Mouse (Mus musculus) retina, adult 2 months (tissue): ENCODE measurements at regions not wholly inside any gene's neighbourhood (a gene's known extent, or its start where the extent isn't known, plus 50 kb on each side); places are given as distances from the start of the nearest gene placed in this dataset.

ENCODE experiments used
- DNase-seq: peaks from one replicate; pipeline ENCODE4 v3.0.0-alpha.2; 2012; ENCODE audit warnings: low read depth, low spot score

GRCm38 (mm10) chr3:106879994-106880393 is 53.9 kb upstream of the Olfr266 start:
- no peak for DNase-seq

- DNase-seq, result peak; percentile 6
Measured at GRCm38 (mm10) chr3:106903198-106903597, 77.1 kb upstream of the Olfr266 start.

DNA sequence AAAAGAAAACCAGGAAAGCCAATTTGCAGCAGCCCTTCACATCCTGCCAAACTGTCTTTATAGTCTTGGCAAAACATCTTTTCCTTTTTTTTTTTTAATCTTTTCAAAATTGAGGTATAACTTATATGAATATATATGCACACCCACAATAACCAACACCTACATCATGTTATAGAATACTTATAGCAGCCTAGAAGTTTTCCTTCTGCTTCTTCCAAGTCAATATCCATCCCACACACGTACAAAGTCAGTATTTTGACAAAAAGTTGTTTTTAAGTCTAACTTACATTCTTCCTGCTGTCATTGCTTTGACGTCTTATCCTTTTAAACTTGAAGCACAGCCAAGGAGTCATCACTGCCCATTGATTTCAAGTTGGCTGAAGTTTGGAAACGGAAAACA is 80.6 kb upstream of the Olfr266 start:
- DNase-seq, result no peak

- DNase-seq, result no peak
Measured at GRCm38 (mm10) chr3:106936067-106936466, 99.9 kb upstream of the Kcna3 start.

DNA sequence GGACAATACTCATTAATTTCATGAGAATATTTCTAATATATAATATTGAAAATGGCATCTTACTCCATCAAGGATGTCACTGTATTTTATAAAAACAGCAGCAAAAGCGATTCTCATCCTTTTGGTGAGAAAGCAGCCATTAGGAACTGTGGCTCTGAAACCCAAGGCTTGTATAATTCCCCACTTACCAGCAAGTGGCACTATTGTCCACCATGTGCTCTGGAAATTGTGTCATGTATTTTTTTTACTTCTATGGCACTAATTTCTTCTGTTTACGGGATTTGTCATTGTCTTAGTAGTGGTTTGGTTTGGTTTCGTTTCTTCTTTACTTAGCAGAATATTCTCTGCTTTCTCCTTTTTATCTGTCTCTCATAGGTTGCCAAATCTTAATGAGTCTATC is 95.9 kb upstream of the Kcna3 start:
- no peak for DNase-seq

DNA sequence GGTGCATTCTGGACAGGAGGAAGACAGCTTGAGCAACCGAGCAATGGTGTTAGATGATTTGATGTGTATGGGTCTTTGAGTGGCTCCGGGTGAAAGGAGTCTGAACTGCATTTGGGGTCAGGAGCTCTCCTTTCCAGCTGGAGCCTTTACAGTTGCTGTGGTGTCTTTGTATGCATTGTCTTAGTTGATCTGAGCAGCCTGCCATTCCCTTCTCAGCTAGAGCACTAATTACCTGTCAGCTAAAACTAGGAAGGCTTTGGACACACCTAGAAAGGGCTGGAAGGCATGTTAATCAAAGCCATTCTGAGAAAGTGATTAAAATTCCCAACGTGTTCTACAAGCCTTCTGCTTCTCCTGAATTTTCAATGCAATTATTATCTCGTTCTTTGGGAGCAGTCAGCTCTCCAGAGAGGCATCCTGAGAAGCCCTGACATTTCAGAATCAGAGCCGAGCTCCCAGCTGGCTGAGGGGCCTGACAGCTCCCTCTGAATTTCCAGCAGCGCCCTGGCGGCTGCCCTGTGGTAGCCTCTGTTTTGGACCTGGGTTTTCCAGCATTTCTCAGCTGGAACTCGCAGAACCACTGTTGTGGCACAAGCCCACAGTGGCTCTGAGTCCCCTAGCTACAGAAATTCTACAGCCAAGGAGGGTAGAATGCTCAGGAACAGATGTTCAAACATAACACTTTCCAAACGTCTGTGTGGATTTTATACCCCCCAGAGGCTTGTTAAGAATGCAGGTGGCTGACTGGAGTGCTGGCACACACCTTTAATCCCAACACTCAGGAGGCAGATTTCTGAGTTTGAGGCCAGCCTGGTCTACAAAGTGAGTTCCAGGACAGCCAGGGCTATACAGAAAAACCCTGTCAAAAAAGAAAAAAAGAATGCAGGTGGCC is 80.2 kb upstream of the Kcna3 start:
- no peak for DNase-seq

- no peak for DNase-seq
Measured at GRCm38 (mm10) chr3:106957162-106957895, 78.6 kb upstream of the Kcna3 start.

GRCm38 (mm10) chr3:106958194-106958593 is 77.8 kb upstream of the Kcna3 start:
- no peak for DNase-seq

DNA sequence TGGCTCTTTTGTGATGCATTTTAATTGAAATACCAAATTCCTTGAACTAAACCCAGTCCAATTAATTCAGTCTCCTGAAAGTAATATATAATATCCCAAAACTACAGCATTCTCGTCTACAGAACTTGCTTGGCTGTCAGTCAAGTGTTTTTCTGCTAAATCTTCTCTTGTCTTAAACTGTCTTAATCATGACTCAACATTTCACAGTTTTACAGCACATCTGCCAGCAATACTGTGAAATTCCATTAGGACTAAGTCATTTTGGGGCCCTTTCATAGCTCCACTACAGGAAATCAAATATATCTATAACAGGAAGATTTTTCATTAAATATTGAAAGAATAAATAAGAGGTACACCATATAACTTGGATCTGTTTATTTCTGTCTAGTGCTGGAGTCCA is 75.4 kb upstream of the Kcna3 start:
- DNase-seq, result no peak

GRCm38 (mm10) chr3:106962466-106962865 is 73.5 kb upstream of the Kcna3 start:
- DNase-seq, result no peak

GRCm38 (mm10) chr3:106966198-106966597 is 69.8 kb upstream of the Kcna3 start:
- DNase-seq, result no peak

DNA sequence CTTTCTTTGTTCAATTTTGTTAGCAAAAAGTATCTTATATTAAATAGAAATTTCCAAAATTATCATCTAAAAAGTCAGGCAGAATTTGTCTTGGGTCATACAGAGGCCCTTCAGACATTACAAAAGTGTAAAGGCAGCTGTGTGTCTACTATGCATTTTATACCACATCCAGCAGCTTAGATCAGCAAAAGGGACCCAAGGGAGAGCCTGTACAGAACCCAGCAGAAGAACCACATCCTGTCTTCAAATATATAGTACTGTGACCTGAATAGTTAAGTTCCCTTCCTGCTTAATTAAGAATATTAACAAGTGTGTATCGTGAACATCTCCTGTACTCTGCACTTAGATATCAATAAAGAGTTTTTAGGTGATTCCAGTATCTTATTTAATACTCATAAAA is 68.5 kb upstream of the Kcna3 start:
- DNase-seq, result no peak

DNA sequence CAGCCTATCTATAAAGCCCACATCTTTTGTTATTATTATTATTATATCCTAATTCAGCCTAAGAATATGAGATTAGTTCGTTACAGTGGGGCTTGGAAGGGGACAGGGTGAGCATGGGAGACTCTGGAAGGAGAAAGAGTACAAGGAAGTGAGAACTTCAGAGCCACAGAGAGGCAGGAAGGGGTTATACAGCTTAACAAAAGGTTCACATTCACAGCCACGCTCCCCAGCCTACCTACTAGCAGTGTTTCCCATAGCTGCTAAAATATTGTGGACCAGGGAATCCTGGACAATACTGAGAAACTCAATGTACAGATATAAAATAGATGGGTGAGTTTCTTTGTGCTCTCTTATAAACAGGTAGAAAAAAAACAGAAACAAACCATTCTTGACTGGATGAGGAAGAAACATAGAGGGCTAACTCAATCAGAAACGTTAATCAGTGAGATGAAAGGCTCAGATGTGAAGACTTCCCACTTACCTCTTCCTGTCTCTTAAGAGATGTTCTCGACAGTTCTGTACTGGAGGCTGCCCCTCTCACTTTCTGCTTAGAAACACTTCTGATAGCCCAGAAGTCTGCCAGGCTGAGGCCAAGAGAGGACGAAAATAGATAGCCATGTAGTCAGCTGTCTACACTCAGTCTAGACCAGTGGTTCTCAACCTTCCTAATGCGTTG is 61.7 kb upstream of the Kcna3 start:
- DNase-seq, result no peak

- DNase-seq, result no peak
Measured at GRCm38 (mm10) chr3:106978728-106979127, 57.2 kb upstream of the Kcna3 start.

DNA sequence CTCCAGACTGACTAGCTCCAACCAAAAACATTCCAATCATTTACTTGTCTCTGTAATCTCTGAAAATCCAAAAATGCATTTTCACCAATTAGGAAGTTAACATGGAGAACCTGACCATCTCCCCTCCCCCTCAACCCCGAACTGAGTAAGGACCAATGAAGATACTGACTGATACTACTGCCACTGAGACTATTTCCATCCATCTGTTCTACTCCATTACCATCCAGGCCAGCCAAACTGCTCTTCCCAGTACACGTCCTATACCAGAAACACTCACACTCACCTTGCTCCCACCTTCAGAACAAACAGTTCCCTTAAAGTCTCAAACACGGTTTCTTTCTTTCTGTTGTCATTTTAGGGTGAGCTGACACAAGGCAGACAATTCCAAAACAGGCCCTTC is 55.1 kb upstream of the Kcna3 start:
- no peak for DNase-seq

- DNase-seq, result no peak
Measured at GRCm38 (mm10) chr3:106981323-106981722, 54.6 kb upstream of the Kcna3 start.

DNA sequence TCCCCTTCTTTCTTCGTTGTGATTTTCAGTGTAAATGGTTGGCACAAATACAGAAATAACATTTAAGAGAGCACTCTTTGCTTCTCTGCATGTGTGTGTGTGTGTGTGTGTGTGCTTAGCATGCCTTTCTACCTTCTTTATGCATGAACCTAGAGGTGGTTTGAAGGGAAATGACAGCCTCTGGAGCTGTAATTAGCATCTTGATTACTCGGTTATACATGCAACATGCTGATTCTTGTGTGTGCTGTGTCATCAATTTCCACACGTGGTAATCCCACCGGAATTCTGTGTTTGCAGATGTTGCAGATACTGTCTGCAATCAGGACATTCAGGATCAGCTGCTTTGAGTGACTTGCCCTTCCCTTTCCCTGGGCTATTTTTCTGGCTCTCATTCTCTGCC is 51.7 kb upstream of the Kcna3 start:
- no peak for DNase-seq
